9 mouse cellular contexts compared by ENCODE assay signal in the genomic region with DNA sequence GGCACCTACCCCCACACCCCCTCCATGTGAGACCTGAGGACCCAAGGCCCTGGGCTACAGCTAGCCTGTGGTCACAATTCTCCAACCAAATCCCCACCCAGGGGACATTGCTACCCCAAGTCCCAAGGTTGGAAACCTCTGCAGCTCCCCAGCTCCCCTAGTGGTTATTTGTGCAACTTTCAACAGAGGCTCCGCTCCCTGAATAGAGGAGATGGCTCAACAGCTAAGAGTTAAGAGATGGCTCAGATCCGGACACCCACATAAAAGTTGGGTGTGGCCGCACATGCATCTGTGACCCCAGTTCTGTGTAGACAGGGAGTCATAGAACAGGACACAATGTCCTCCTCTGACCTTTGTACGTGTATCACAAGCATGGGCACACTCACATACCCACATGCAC. TPM values are rescaled to one million over a fixed set of nuclear protein-coding genes. Genes with fewer than 3 reads are reported as not detected.
DNase-seq lines count a peak whose midpoint lies in the region; ATAC-seq and TF ChIP-seq lines count a peak whose summit lies in the region.
"Had no signal": no experiment of that assay in that cellular context is flagged by ENCODE, and none has a peak within 500 bp of the region (broad histone marks: within the 10 kb centered on the region; RNA-seq: fewer than 3 reads in every experiment).

No protein-coding gene starts in this region.

- H3K4me3 ChIP-seq in cerebellum, adult 2 months (replicated peaks; ENCODE audit: insufficient read depth, low read depth, low read length) = no peak overlapping the region
- no peak overlapping the region for H3K4me3 ChIP-seq in lung, embryonic 14.5 days (ENCODE audit: low read depth, low read length)
- no peak overlapping the region for H3K4me3 ChIP-seq in embryonic facial prominence, embryonic 15.5 days (replicated peaks)

- H3K36me3 ChIP-seq in lung, embryonic 14.5 days (ENCODE audit: insufficient read depth) = no peaks in the 10 kb centered on the region
- H3K36me3 ChIP-seq in embryonic facial prominence, embryonic 15.5 days = no peaks in the 10 kb centered on the region

- H3K9ac ChIP-seq in lung, embryonic 14.5 days = no peak overlapping the region
- H3K9ac ChIP-seq in embryonic facial prominence, embryonic 15.5 days = no peak overlapping the region
- H3K9ac ChIP-seq: hindbrain, embryonic 14.5 days had no signal

- TF ChIP-seq CTCF in cerebellum, adult 2 months (IDR thresholded peaks at IDR 0.05; ENCODE audit: borderline replicate concordance, insufficient read depth, low read depth, low read length) = peak; percentile 29; the same call in 1 of the 2 replicates
- TF ChIP-seq CTCF in lung, embryonic 14.5 days (IDR thresholded peaks at IDR 0.05; ENCODE audit: low read depth) = peak; percentile 66

- no peak for TF ChIP-seq POLR2A in cerebellum, adult 2 months (IDR thresholded peaks at IDR 0.05; ENCODE audit: borderline replicate concordance, insufficient read depth, low read length)

- no peaks in the 10 kb centered on the region for H3K27me3 ChIP-seq in cerebellum, adult 2 months (ENCODE audit: control insufficient read depth, insufficient read depth, low read length)
- no peaks in the 10 kb centered on the region for H3K27me3 ChIP-seq in lung, embryonic 14.5 days (ENCODE audit: insufficient read depth, low read length)
- no peaks in the 10 kb centered on the region for H3K27me3 ChIP-seq in embryonic facial prominence, embryonic 15.5 days

- H3K9me3 ChIP-seq in lung, embryonic 14.5 days (ENCODE audit: low read depth, low read length) = no peaks in the 10 kb centered on the region
- H3K9me3 ChIP-seq in embryonic facial prominence, embryonic 15.5 days (replicated peaks) = no peaks in the 10 kb centered on the region

- ATAC-seq in lung, embryonic 14.5 days (ENCODE audit: insufficient read depth) = no peak
- ATAC-seq in embryonic facial prominence, embryonic 15.5 days (ENCODE audit: insufficient number of reproducible peaks, low FRiP score, low TSS enrichment, low read depth) = no peak

- no peak for DNase-seq in cerebellum, adult 2 months
- no peak for DNase-seq in cerebellum, adult 8-10 months
- peak; percentile 55 for DNase-seq in lung, embryonic 14.5 days
- no peak for DNase-seq in lung, adult 18-20 months
- DNase-seq in natural killer cell, adult 2 months (ENCODE audit: low spot score in 2 of 2) = peak; percentile 25 to 34
- no peak for DNase-seq in kidney, postnatal 25 days
- DNase-seq in right cerebral cortex, postnatal 25 days = no peak

- WGBS in cerebellum, adult 2 months = 89% methylated on average over 4 of the region's 4 CpGs
- WGBS in lung, embryonic 14.5 days = 82% methylated on average over 4 of the region's 4 CpGs
- WGBS in embryonic facial prominence, embryonic 15.5 days = 86% methylated on average over 4 of the region's 4 CpGs

- no peak overlapping the region for H3K27ac ChIP-seq in cerebellum, adult 2 months (ENCODE audit: insufficient read depth, low read length)
- no peak overlapping the region for H3K27ac ChIP-seq in lung, embryonic 14.5 days (ENCODE audit: low read depth)
- 0 out of 2 replicates have a peak overlapping the region, but pooled peaks have one; percentile 11 for H3K27ac ChIP-seq in embryonic facial prominence, embryonic 15.5 days (replicated peaks)
- H3K27ac ChIP-seq: hindbrain, embryonic 14.5 days had no signal

- no peak overlapping the region for H3K4me2 ChIP-seq in lung, embryonic 14.5 days
- no peak overlapping the region for H3K4me2 ChIP-seq in embryonic facial prominence, embryonic 15.5 days (replicated peaks)
- H3K4me2 ChIP-seq: hindbrain, embryonic 14.5 days had no signal

- peaks cover 34% of the 10 kb centered on the region for H3K4me1 ChIP-seq in cerebellum, adult 2 months (ENCODE audit: control insufficient read depth, insufficient read depth, low read length)
- peaks cover 28% of the 10 kb centered on the region for H3K4me1 ChIP-seq in lung, embryonic 14.5 days (ENCODE audit: insufficient read depth)
- peaks cover 58% of the 10 kb centered on the region for H3K4me1 ChIP-seq in embryonic facial prominence, embryonic 15.5 days

RNA-seq across cellular contexts. Expression of a gene that starts 33.8 kb away (rescaled TPM):
- polyA plus RNA-seq in cerebellum, adult 2 months (2012; rRNA removed) = 31.1 and 37.2 TPM in 2 replicates
- 50.3 and 51.7 TPM in 2 replicates for polyA plus RNA-seq in lung, embryonic 14.5 days (2014; fragmentation: Nextera tagmentation; extraction: Ambion mirVana)
- 40.0 and 41.7 TPM in 2 replicates for polyA plus RNA-seq in embryonic facial prominence, embryonic 15.5 days (2015; fragmentation: Nextera tagmentation; extraction: Ambion mirVana)

Comparison
In these comparisons a context has a peak if more than half of its experiments do, and no peak if none do; other contexts are left out.
1. DNase-seq: peak in lung, embryonic 14.5 days (single experiment) and natural killer cell, adult 2 months (2 of 2); none in cerebellum, adult 2 months (0 of 2), cerebellum, adult 8-10 months (single experiment), lung, adult 18-20 months (0 of 2), kidney, postnatal 25 days (0 of 2) and right cerebral cortex, postnatal 25 days (single experiment).